Mouse (Mus musculus): ENCODE results near the gene Psip1. TPM values are rescaled to one million over a fixed set of nuclear protein-coding genes. Genes with fewer than 3 reads are reported as not detected.

Psip1 gene
- 196 TPM for polyA plus RNA-seq (2017; shearing (Covaris generic))

GRCm38 (mm10) chr4:83486117-83486901, at the start of gene Psip1:
Gene Psip1 (minus strand): TSS chr4:83486459.

GRCm38 (mm10) chr4:83524843-83525689, 38.8 kb upstream of the Psip1 start, which contains the start of gene Ccdc171:
Gene Ccdc171 (plus strand): TSS chr4:83525545.

GRCm38 (mm10) chr4:83417160-83417819, 69.0 kb downstream of the Psip1 start, which contains the start of gene Snapc3:
Gene Snapc3 (plus strand): TSS chr4:83417724.

Other genes with a start within 250 kb of the Psip1 start
- gene Ttc39b, start 162.2 kb downstream of the Psip1 start, polyA plus RNA-seq (2017; shearing (Covaris generic)) = 90.6 TPM
- 37.3 TPM for gene Snapc3, start 68.7 kb downstream of the Psip1 start, polyA plus RNA-seq (2017; shearing (Covaris generic))
- gene Ccdc171, start 39.1 kb upstream of the Psip1 start, polyA plus RNA-seq (2017; shearing (Covaris generic)) = 13.7 TPM

All from CD4-positive, CD25-positive, alpha-beta regulatory T cell (primary cell).